Mouse (Mus musculus) spleen, adult 2 months (tissue): ENCODE results near the gene E130208F15Rik.

Experiments
- CTCF ChIP-seq: fragments of 200-500 bp; IDR thresholded peaks from 2 replicates; pipeline ENCODE4 v1.5.1; 2011; ENCODE audit warnings: mild to moderate bottlenecking, inconsistent platforms; ENCODE audit not compliant: insufficient read depth, insufficient read length, insufficient replicate concordance; ENCODE audit errors: extremely low read depth
- POLR2A ChIP-seq: fragments of 200-500 bp; IDR thresholded peaks from 2 replicates; pipeline ENCODE4 v1.6.1; 2011; ENCODE audit warnings: low read depth, low read length, inconsistent platforms

- TF ChIP-seq CTCF (no peak), POLR2A (peak; percentile 65; the same call in 1 of the 2 replicates)
These were observed 736 bp downstream of the E130208F15Rik start for GRCm38 (mm10) chr7:30322285-30322667.
